Mouse (Mus musculus): ENCODE measurements around the gene Cfap97.

GRCm38 (mm10) chr8:46119176-46119575, 32.4 kb upstream of the Cfap97 start:
- TF ChIP-seq CTCF (IDR thresholded peaks at IDR 0.05; ENCODE audit: insufficient read depth, low read length) (no peak), POLR2A (IDR thresholded peaks at IDR 0.05; ENCODE audit: borderline replicate concordance, extremely low read depth, low read depth, low read length) (no peak)

All from lung, adult 2 months (tissue).